Mouse (Mus musculus) bone marrow, adult 2 months (tissue): ENCODE results near the gene Dolk.

Experiments used
- CTCF ChIP-seq: fragments of 200-500 bp; IDR thresholded peaks from 2 replicates; pipeline ENCODE4 v1.5.1; 2011; ENCODE audit warnings: low read length, control low read depth; ENCODE audit not compliant: control insufficient read depth, insufficient read depth
- POLR2A ChIP-seq: fragments of 200-500 bp; IDR thresholded peaks from 2 replicates; pipeline ENCODE4 v1.6.1; 2011; ENCODE audit warnings: low read depth, mild to moderate bottlenecking, control low read depth, low read length, borderline replicate concordance; ENCODE audit not compliant: control insufficient read depth

GRCm38 (mm10) chr2:30327276-30327675 is 41.1 kb upstream of the Dolk start:
- no peak for TF ChIP-seq CTCF
- no peak for TF ChIP-seq POLR2A
